Mouse (Mus musculus) heart, embryonic 15.5 days (tissue): ENCODE data around the gene Cdkal1. TPM values are rescaled to one million over a fixed set of nuclear protein-coding genes. Genes with fewer than 3 reads are reported as not detected.

Source experiments
- ATAC-seq: fragments of 200-750 bp; cut with Nextera tagmentation; replicated peaks from 2 replicates; pipeline ENCODE4 v1.8.0; 2017; ENCODE audit warnings: low read depth, moderate TSS enrichment; ENCODE audit not compliant: insufficient number of reproducible peaks, insufficient read depth, low FRiP score
- H3K27ac ChIP-seq: fragments of 300-500 bp; sonication (generic); 2 replicates; pipeline ENCODE4 v1.5.1; 2015; ENCODE audit warnings: mild to moderate bottlenecking, inconsistent platforms
- H3K27me3 ChIP-seq: fragments of 300-500 bp; sonication (generic); 2 replicates; pipeline ENCODE4 v1.6.1; 2015; ENCODE audit warnings: inconsistent platforms
- H3K36me3 ChIP-seq: fragments of 300-500 bp; sonication (generic); 2 replicates; pipeline ENCODE4 v1.6.1; 2015; ENCODE audit warnings: mild to moderate bottlenecking, inconsistent platforms
- H3K4me1 ChIP-seq: fragments of 300-500 bp; sonication (generic); replicated peaks from 2 replicates; pipeline ENCODE4 v1.6.1; 2015; ENCODE audit warnings: inconsistent platforms
- H3K4me2 ChIP-seq: fragments of 300-500 bp; sonication (generic); 2 replicates; pipeline ENCODE4 v1.6.1; 2015; ENCODE audit warnings: inconsistent platforms, mild to moderate bottlenecking, moderate library complexity
- H3K4me3 ChIP-seq: fragments of 300-500 bp; sonication (generic); 2 replicates; pipeline ENCODE4 v1.5.1; 2015; ENCODE audit warnings: mild to moderate bottlenecking, inconsistent platforms
- H3K9ac ChIP-seq: fragments of 300-500 bp; sonication (generic); 2 replicates; pipeline ENCODE4 v1.6.1; 2015; ENCODE audit warnings: mild to moderate bottlenecking, inconsistent platforms
- H3K9me3 ChIP-seq: fragments of 300-500 bp; sonication (generic); replicated peaks from 2 replicates; pipeline ENCODE4 v1.6.1; 2016; ENCODE audit warnings: inconsistent platforms
- WGBS: fragments of 180-500 bp; shearing (Covaris S2); methylation state at CpG from one replicate; pipeline ENCODE4 v1.1.7; 2015; ENCODE audit warnings: mixed read lengths; 5-methylcytosine and 5-hydroxymethylcytosine counted together
- polyA plus RNA-seq: library from polyadenylated mRNA; unstranded; fragments of >200 nt; fragmentation: Nextera tagmentation; extraction: Ambion mirVana; gene quantifications from 2 replicates; pipeline ENCODE4 v1.2.1, GENCODE M21; 2015

Gene Cdkal1
- polyA plus RNA-seq, 1 experiment from 2014 or later, result 24.4 TPM

GRCm38 (mm10) chr13:29810780-29811179, 44.7 kb downstream of the Cdkal1 start:
- no peak overlapping the region for H3K27ac ChIP-seq
- no peaks in the 10 kb centered on the region for H3K36me3 ChIP-seq
- no peaks in the 10 kb centered on the region for H3K4me1 ChIP-seq
- H3K4me2 ChIP-seq, result no peak overlapping the region
- no peaks in the 10 kb centered on the region for H3K9me3 ChIP-seq
- ATAC-seq, result no peak
- no peak overlapping the region for H3K9ac ChIP-seq
- H3K27me3 ChIP-seq, result no peaks in the 10 kb centered on the region
- no peak overlapping the region for H3K4me3 ChIP-seq
- WGBS, result 92% methylated on average over 4 of the region's 4 CpGs

GRCm38 (mm10) chr13:29808383-29808782, 47.1 kb downstream of the Cdkal1 start:
- Histone ChIP-seq H3K27me3 (no peaks in the 10 kb centered on the region), H3K36me3 (no peaks in the 10 kb centered on the region), H3K4me3 (no peak overlapping the region), H3K4me2 (no peak overlapping the region), H3K27ac (no peak overlapping the region), H3K9me3 (no peaks in the 10 kb centered on the region), H3K9ac (no peak overlapping the region), H3K4me1 (no peaks in the 10 kb centered on the region)
- WGBS, result 77% methylated on average over 3 of the region's 3 CpGs
- no peak for ATAC-seq

- Histone ChIP-seq H3K4me3 (no peak overlapping the region), H3K9me3 (no peaks in the 10 kb centered on the region), H3K4me1 (no peaks in the 10 kb centered on the region), H3K27me3 (no peaks in the 10 kb centered on the region), H3K27ac (no peak overlapping the region), H3K4me2 (no peak overlapping the region), H3K9ac (no peak overlapping the region), H3K36me3 (no peaks in the 10 kb centered on the region)
- no peak for ATAC-seq
- 88% methylated on average over 3 of the region's 3 CpGs for WGBS
These were observed 47.5 kb downstream of the Cdkal1 start for GRCm38 (mm10) chr13:29807930-29808329.

GRCm38 (mm10) chr13:29806871-29807270, 48.6 kb downstream of the Cdkal1 start:
- no peak overlapping the region for H3K9ac ChIP-seq

GRCm38 (mm10) chr13:29805296-29805695, 50.2 kb downstream of the Cdkal1 start:
- Histone ChIP-seq H3K27me3 (no peaks in the 10 kb centered on the region), H3K4me2 (no peak overlapping the region), H3K36me3 (no peaks in the 10 kb centered on the region), H3K4me3 (no peak overlapping the region), H3K27ac (no peak overlapping the region), H3K9ac (no peak overlapping the region), H3K9me3 (no peaks in the 10 kb centered on the region), H3K4me1 (no peaks in the 10 kb centered on the region)
- no peak for ATAC-seq
- WGBS, result 90% methylated on average over 1 of the region's 1 CpGs

More at GRCm38 (mm10) chr13:29806871-29807270, 48.6 kb downstream of the Cdkal1 start:
- H3K36me3 ChIP-seq, result no peaks in the 10 kb centered on the region
- H3K27ac ChIP-seq, result no peak overlapping the region
- H3K4me2 ChIP-seq, result no peak overlapping the region
- no peaks in the 10 kb centered on the region for H3K9me3 ChIP-seq
- no peaks in the 10 kb centered on the region for H3K27me3 ChIP-seq
- 89% methylated on average over 4 of the region's 4 CpGs for WGBS
- H3K4me1 ChIP-seq, result no peaks in the 10 kb centered on the region
- H3K4me3 ChIP-seq, result no peak overlapping the region
- ATAC-seq, result no peak

- 89% methylated on average over 6 of the region's 6 CpGs for WGBS
- Histone ChIP-seq H3K36me3 (no peaks in the 10 kb centered on the region), H3K4me1 (no peaks in the 10 kb centered on the region), H3K4me3 (no peak overlapping the region), H3K4me2 (no peak overlapping the region), H3K27me3 (no peaks in the 10 kb centered on the region), H3K27ac (no peak overlapping the region), H3K9ac (no peak overlapping the region), H3K9me3 (no peaks in the 10 kb centered on the region)
- no peak for ATAC-seq
These were observed 51.4 kb downstream of the Cdkal1 start for GRCm38 (mm10) chr13:29804034-29804433.

- ATAC-seq, result no peak
- Histone ChIP-seq H3K4me3 (no peak overlapping the region), H3K4me2 (no peak overlapping the region), H3K36me3 (no peaks in the 10 kb centered on the region), H3K27ac (no peak overlapping the region), H3K9me3 (no peaks in the 10 kb centered on the region), H3K9ac (no peak overlapping the region), H3K27me3 (no peaks in the 10 kb centered on the region), H3K4me1 (no peaks in the 10 kb centered on the region)
These were observed 52.8 kb downstream of the Cdkal1 start for GRCm38 (mm10) chr13:29802699-29803098.

GRCm38 (mm10) chr13:29800078-29800477, 55.4 kb downstream of the Cdkal1 start:
- WGBS, result 90% methylated on average over 6 of the region's 6 CpGs
- Histone ChIP-seq H3K9ac (no peak overlapping the region), H3K36me3 (no peaks in the 10 kb centered on the region)

GRCm38 (mm10) chr13:29792112-29792511, 63.4 kb downstream of the Cdkal1 start:
- H3K4me1 ChIP-seq, result no peaks in the 10 kb centered on the region
- no peak for ATAC-seq
- no peak overlapping the region for H3K4me2 ChIP-seq
- H3K36me3 ChIP-seq, result no peaks in the 10 kb centered on the region
- H3K27ac ChIP-seq, result no peak overlapping the region
- no peak overlapping the region for H3K9ac ChIP-seq
- WGBS, result 49% methylated on average over 4 of the region's 4 CpGs
- H3K27me3 ChIP-seq, result no peaks in the 10 kb centered on the region
- H3K9me3 ChIP-seq, result no peaks in the 10 kb centered on the region
- no peak overlapping the region for H3K4me3 ChIP-seq

More at GRCm38 (mm10) chr13:29800078-29800477, 55.4 kb downstream of the Cdkal1 start:
- H3K27ac ChIP-seq, result no peak overlapping the region
- H3K27me3 ChIP-seq, result no peaks in the 10 kb centered on the region
- no peak overlapping the region for H3K4me3 ChIP-seq
- H3K9me3 ChIP-seq, result no peaks in the 10 kb centered on the region
- no peak for ATAC-seq
- H3K4me2 ChIP-seq, result no peak overlapping the region
- 0 out of 2 replicates have a peak, but pooled peaks cover 3% of the 10 kb centered on the region for H3K4me1 ChIP-seq

- Histone ChIP-seq H3K9me3 (no peaks in the 10 kb centered on the region), H3K4me1 (no peaks in the 10 kb centered on the region)
- no peak for ATAC-seq
These were observed 64.0 kb downstream of the Cdkal1 start for GRCm38 (mm10) chr13:29791439-29791838.

GRCm38 (mm10) chr13:29786984-29787383, 68.5 kb downstream of the Cdkal1 start:
- Histone ChIP-seq H3K36me3 (no peaks in the 10 kb centered on the region), H3K27ac (no peak overlapping the region), H3K4me1 (no peaks in the 10 kb centered on the region), H3K4me3 (no peak overlapping the region), H3K4me2 (no peak overlapping the region), H3K9me3 (no peaks in the 10 kb centered on the region), H3K27me3 (no peaks in the 10 kb centered on the region), H3K9ac (no peak overlapping the region)
- no peak for ATAC-seq
- WGBS, result 72% methylated on average over 3 of the region's 3 CpGs

More at GRCm38 (mm10) chr13:29791439-29791838, 64.0 kb downstream of the Cdkal1 start:
- 72% methylated on average over 6 of the region's 6 CpGs for WGBS
- H3K4me3 ChIP-seq, result no peak overlapping the region
- no peaks in the 10 kb centered on the region for H3K36me3 ChIP-seq
- no peak overlapping the region for H3K9ac ChIP-seq
- no peaks in the 10 kb centered on the region for H3K27me3 ChIP-seq
- H3K27ac ChIP-seq, result no peak overlapping the region
- no peak overlapping the region for H3K4me2 ChIP-seq

- H3K9me3 ChIP-seq, result no peaks in the 10 kb centered on the region
- no peak for ATAC-seq
- H3K4me3 ChIP-seq, result no peak overlapping the region
- 85% methylated on average over 4 of the region's 4 CpGs for WGBS
- no peak overlapping the region for H3K4me2 ChIP-seq
- H3K4me1 ChIP-seq, result peaks cover 16% of the 10 kb centered on the region
- no peaks in the 10 kb centered on the region for H3K27me3 ChIP-seq
- no peak overlapping the region for H3K9ac ChIP-seq
- H3K36me3 ChIP-seq, result no peaks in the 10 kb centered on the region
- H3K27ac ChIP-seq, result no peak overlapping the region
These were observed 70.6 kb downstream of the Cdkal1 start for GRCm38 (mm10) chr13:29784894-29785293.
